Mouse (Mus musculus) lung, adult 2 months (tissue): ENCODE results near the gene Rock2. TPM values are rescaled to one million over a fixed set of nuclear protein-coding genes. Genes with fewer than 3 reads are reported as not detected.

ENCODE experiments used
- DNase-seq: peaks from one replicate; pipeline ENCODE4 v3.0.0; 2022
- H3K4me1 ChIP-seq: fragments of 200-500 bp; 2 replicates; pipeline ENCODE4 v1.6.1; 2011; ENCODE audit warnings: low read length; ENCODE audit not compliant: control insufficient read depth, insufficient read depth
- H3K4me3 ChIP-seq: fragments of 200-500 bp; replicated peaks from 2 replicates; pipeline ENCODE3; 2011; ENCODE audit warnings: low read depth, mild to moderate bottlenecking, control low read depth, low read length; ENCODE audit errors: extremely low read depth
- CTCF ChIP-seq: fragments of 200-500 bp; IDR thresholded peaks from 2 replicates; pipeline ENCODE4 v1.5.1; 2011; ENCODE audit warnings: mild to moderate bottlenecking, low read length, control low read depth; ENCODE audit not compliant: insufficient read depth
- POLR2A ChIP-seq: fragments of 200-500 bp; IDR thresholded peaks from 2 replicates; pipeline ENCODE4 v1.6.1; 2011; ENCODE audit warnings: low read depth, mild to moderate bottlenecking, control low read depth, low read length, borderline replicate concordance; ENCODE audit errors: extremely low read depth
- WGBS: fragments of 180-500 bp; shearing (Covaris S2); methylation state at CpG from one replicate; pipeline ENCODE4 v1.1.7; 2018; 5-methylcytosine and 5-hydroxymethylcytosine counted together
- polyA plus RNA-seq: library from polyadenylated mRNA; depleted of rRNA; stranded (reverse); fragments of >200 nt; gene quantifications from 2 replicates; pipeline ENCODE4 v1.2.3, GENCODE M21; 2012; rRNA removed

Gene Rock2
- polyA plus RNA-seq: 6.5 and 11.4 TPM in 2 replicates

DNA sequence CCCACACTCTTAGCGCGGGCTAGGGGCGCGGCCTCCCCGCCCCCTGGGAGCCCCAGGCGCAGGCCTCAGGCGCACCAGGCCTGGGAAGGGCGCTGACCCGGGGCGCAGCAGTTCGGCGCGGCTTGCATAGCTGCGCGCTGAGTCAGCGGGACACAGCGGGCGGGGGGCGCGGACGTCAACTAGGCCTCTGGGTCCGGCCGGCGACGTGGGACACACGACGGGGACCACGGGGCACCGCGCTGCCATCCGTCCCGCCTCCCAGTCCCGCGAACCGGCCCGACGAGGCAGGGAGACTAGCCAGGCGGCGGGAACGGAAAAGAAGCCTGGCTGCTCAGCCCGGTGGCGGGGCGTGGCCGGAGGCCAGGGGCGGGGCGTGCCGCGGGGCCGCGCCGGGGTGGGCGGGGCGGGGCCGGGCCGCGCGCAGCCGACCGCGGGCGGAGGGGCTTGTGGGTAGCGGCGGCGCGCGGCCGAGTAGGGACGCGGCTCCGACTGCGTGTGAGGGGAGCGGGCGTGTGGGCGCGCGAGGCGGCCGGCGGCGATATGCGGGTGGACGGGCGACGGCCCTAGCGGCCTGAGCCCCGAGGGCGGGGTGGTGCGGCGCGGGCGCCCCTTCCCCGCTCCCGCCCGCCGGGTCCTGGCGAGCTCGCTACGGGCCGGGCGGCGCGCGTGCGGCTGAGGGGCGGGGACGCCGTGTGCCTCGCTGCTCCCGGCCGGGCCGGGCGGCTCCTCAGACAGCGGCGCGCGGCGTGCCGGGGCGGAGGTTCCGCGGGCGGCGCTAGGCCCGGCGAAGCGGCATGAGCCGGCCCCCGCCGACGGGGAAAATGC lies at the start of gene Rock2:
Gene Rock2 (plus strand): TSS at position 500 of the 825 bp plus-strand sequence.
- Histone ChIP-seq H3K4me3 (peak within 1 kb of the TSS; percentile 99), H3K4me1 (peaks cover 21% of the 10 kb centered on the region)
- peak; percentile 87 for TF ChIP-seq POLR2A
- no peak for TF ChIP-seq CTCF
- WGBS: under 1% methylated on average over 98 of the region's 130 CpGs
- peak; percentile 84 for DNase-seq

- no peak for DNase-seq
- no peak overlapping the region for H3K4me3 ChIP-seq
- peaks cover 8% of the 10 kb centered on the region for H3K4me1 ChIP-seq
- 51% methylated on average over 4 of the region's 4 CpGs for WGBS
- TF ChIP-seq CTCF: no peak
- TF ChIP-seq POLR2A: no peak
Measured at GRCm38 (mm10) chr12:16847204-16847792, 47.4 kb upstream of the Rock2 start.

GRCm38 (mm10) chr12:16848501-16848900 lies 46.2 kb upstream of the Rock2 start:
- Histone ChIP-seq H3K4me1 (peaks cover 8% of the 10 kb centered on the region), H3K4me3 (no peak overlapping the region)
- TF ChIP-seq CTCF (no peak), POLR2A (no peak)
- WGBS: 89% methylated on average over 2 of the region's 2 CpGs
- no peak for DNase-seq

DNA sequence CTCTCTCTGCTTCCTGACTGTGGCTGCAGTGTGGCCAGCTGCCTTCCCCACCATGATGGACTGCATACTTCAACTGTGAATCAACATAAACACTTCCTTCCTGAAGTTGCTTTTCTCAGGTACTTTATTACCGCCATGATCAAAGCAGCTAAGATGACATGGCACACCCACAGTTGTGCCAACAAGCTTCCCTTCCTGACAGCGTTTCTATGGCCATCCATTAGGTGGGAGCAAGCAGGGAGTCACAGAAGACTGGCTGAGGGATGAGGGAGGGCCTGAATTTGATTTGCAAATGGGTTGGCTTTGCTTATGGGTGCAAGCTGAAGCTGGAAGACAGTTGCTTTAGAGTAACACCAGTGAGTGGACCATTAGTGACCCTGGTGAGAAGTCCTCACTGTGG lies 44.9 kb upstream of the Rock2 start:
- no peak for TF ChIP-seq CTCF
- TF ChIP-seq POLR2A: no peak
- Histone ChIP-seq H3K4me3 (no peak overlapping the region), H3K4me1 (peaks cover 13% of the 10 kb centered on the region)
- DNase-seq: no peak
- WGBS: 29% methylated on average over 2 of the region's 2 CpGs

GRCm38 (mm10) chr12:16850431-16851375 lies 44.0 kb upstream of the Rock2 start:
- no peak for DNase-seq
- WGBS: 54% methylated on average over 16 of the region's 16 CpGs
- TF ChIP-seq POLR2A (no peak), CTCF (no peak)
- peaks cover 13% of the 10 kb centered on the region for H3K4me1 ChIP-seq
- no peak overlapping the region for H3K4me3 ChIP-seq

- no peak for TF ChIP-seq CTCF
- peak; percentile 40; the same call in 1 of the 2 replicates for TF ChIP-seq POLR2A
- peak; percentile 87 for DNase-seq
- Histone ChIP-seq H3K4me1 (peaks cover 13% of the 10 kb centered on the region), H3K4me3 (no peak overlapping the region)
- whole genome bisulfite sequencing: 25% methylated on average over 11 of the region's 11 CpGs
Measured at GRCm38 (mm10) chr12:16853431-16854165, 41.1 kb upstream of the Rock2 start.

DNA sequence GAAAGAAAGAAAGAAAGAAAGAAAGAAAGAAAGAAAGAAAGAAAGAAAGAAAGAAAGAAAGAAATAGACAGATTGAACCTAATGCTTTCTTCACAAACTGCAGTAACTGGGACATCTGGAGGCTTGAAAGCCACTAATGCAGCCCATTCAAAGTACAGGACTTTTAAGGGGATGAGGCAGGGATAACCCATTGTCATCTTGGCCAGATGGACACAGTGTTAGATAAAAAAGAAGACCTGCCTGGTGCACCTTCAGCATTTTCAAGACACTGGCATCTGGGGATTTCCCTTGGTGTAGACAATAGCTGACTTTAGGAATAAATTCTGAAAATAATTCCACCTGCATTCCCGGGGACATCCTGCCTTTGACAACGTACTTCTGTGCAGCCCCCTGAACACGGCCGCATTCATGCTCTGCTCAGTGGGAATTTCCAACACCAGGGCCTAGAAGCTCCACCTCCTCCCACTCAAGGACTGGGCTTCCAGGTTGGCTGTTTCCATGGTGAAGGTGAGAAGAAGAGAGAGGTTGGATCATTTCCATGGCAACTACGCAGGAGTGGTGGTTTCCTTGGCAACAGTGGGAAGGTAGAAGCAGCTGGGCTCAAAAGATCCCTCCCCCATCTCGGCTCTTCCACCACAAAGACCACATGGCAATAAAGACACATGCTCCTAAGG lies 38.9 kb upstream of the Rock2 start:
- no peak for DNase-seq
- H3K4me3 ChIP-seq: no peak overlapping the region
- H3K4me1 ChIP-seq: peaks cover 6% of the 10 kb centered on the region; the same call in 1 of the 2 replicates
- TF ChIP-seq CTCF: no peak
- TF ChIP-seq POLR2A: no peak
- WGBS: 55% methylated on average over 6 of the region's 6 CpGs

DNA sequence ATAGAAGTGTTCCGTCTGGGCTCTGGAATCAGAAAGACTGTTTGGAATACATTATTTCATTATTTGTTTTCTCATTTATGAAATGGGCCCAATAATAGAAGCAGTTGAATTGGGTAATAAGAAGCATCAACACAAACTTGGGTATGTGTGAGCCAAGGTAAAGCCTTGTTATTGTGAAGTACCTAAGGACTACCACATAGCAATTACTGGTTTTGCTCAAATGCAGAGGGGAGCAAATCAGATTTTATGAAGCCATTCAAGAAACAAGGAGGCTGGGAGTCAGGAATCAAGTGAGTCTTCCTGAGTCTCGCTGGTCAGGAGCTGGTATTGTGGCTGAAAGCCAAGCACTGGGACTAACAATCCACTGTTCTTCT lies 38.4 kb upstream of the Rock2 start:
- H3K4me1 ChIP-seq: peaks cover 6% of the 10 kb centered on the region; the same call in 1 of the 2 replicates
- TF ChIP-seq POLR2A: no peak
- no peak for TF ChIP-seq CTCF
- H3K4me3 ChIP-seq: no peak overlapping the region
- no peak for DNase-seq
- WGBS: 79% methylated on average over 2 of the region's 2 CpGs

- Histone ChIP-seq H3K4me1 (peaks cover 6% of the 10 kb centered on the region; the same call in 1 of the 2 replicates), H3K4me3 (no peak overlapping the region)
- no peak for TF ChIP-seq POLR2A
- TF ChIP-seq CTCF: no peak
- 47% methylated on average over 4 of the region's 4 CpGs for WGBS
- no peak for DNase-seq
Measured at GRCm38 (mm10) chr12:16858081-16858480, 36.6 kb upstream of the Rock2 start.
